Mouse (Mus musculus) olfactory bulb, adult 2 months (tissue): ENCODE data around the gene Prr36. TPM values are rescaled to one million over a fixed set of nuclear protein-coding genes. Genes with fewer than 3 reads are reported as not detected.

Experiments
- H3K27ac ChIP-seq: fragments of 200-500 bp; 2 replicates; pipeline ENCODE4 v1.5.1; 2012; ENCODE audit warnings: low read depth, low read length; ENCODE audit not compliant: insufficient read depth
- H3K4me1 ChIP-seq: fragments of 200-500 bp; 2 replicates; pipeline ENCODE4 v1.6.1; 2012; ENCODE audit warnings: low read length; ENCODE audit not compliant: control insufficient read depth, insufficient read depth
- H3K4me3 ChIP-seq: fragments of 200-500 bp; 2 replicates; pipeline ENCODE4 v1.5.1; 2012; ENCODE audit warnings: mild to moderate bottlenecking, low read depth, low read length, moderate library complexity; ENCODE audit not compliant: insufficient read depth
- CTCF ChIP-seq: fragments of 200-500 bp; IDR thresholded peaks from 2 replicates; pipeline ENCODE4 v1.5.1; 2012; ENCODE audit warnings: low read depth, mild to moderate bottlenecking, low read length, moderate library complexity; ENCODE audit not compliant: insufficient read depth
- POLR2A ChIP-seq: fragments of 200-500 bp; IDR thresholded peaks from 2 replicates; pipeline ENCODE4 v1.6.1; 2012; ENCODE audit warnings: mild to moderate bottlenecking, low read depth, low read length, moderate library complexity; ENCODE audit not compliant: insufficient read depth
- WGBS: fragments of 180-500 bp; shearing (Covaris S2); methylation state at CpG from one replicate; pipeline ENCODE4 v1.1.7; 2018; 5-methylcytosine and 5-hydroxymethylcytosine counted together
- polyA plus RNA-seq: library from polyadenylated mRNA; stranded (reverse); fragments of >200 nt; gene quantifications from 2 replicates; pipeline ENCODE4 v1.2.4, GENCODE M21; 2012; ENCODE audit warnings: low replicate concordance; ENCODE audit not compliant: missing spikeins, insufficient read depth, insufficient read length

The Prr36 gene
- polyA plus RNA-seq, 1 experiment, result not detected

DNA sequence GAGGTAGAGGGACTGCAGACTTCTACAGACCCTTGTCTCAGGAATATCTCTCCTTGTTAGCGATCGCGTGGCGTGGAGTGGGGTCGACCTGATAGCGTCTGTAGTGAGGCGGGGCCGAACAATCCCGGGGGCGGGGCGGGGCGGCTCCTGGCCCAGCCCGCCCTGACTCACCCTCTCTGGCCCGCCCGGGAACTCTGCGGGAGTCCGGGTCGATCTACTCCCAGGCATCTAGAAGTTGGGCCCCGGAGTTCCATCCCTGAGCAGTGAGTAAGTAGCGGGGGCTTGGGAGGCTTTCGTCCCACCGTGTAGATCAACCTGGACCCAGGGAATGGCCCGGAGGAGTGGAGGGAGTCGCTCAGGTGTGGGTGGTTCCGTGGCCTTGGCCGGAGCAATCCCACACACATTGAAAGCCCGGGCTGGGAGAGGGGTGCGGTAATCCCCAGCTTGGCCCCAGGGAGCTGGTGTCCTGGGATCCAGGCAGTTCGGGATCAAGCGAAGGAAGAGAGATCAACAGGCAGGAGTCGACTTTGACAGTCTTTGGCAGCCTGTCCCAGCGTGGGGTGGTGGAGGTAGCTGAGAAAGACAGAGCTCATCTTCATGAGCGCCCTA is 9.6 kb upstream of the Prr36 start, which contains the start of gene Lrrc8e:
Gene Lrrc8e, plus strand, starts transcription at position 89 of the 609 bp plus-strand sequence.
- no peak within 1 kb of the TSS for H3K27ac ChIP-seq
- WGBS, result 9% methylated on average over 33 of the region's 33 CpGs
- peaks cover 12% of the 10 kb centered on the region; the same call in 1 of the 2 replicates for H3K4me1 ChIP-seq
- TF ChIP-seq POLR2A (no peak), CTCF (no peak)
- no peak within 1 kb of the TSS for H3K4me3 ChIP-seq

GRCm38 (mm10) chr8:4226323-4226722 is 9.1 kb upstream of the Prr36 start:
- 51% methylated on average over 4 of the region's 4 CpGs for WGBS

GRCm38 (mm10) chr8:4222059-4222458 is 4.8 kb upstream of the Prr36 start:
- TF ChIP-seq POLR2A (no peak), CTCF (no peak)
- peaks cover 10% of the 10 kb centered on the region; the same call in 1 of the 2 replicates for H3K4me1 ChIP-seq
- no peak overlapping the region for H3K4me3 ChIP-seq
- no peak overlapping the region for H3K27ac ChIP-seq

More at GRCm38 (mm10) chr8:4226323-4226722, 9.1 kb upstream of the Prr36 start:
- Histone ChIP-seq H3K4me3 (no peak overlapping the region), H3K27ac (no peak overlapping the region), H3K4me1 (peaks cover 12% of the 10 kb centered on the region; the same call in 1 of the 2 replicates)
- TF ChIP-seq CTCF (no peak), POLR2A (no peak)

GRCm38 (mm10) chr8:4219617-4220016 is 2.4 kb upstream of the Prr36 start:
- 84% methylated on average over 3 of the region's 3 CpGs for WGBS
- Histone ChIP-seq H3K4me3 (no peak overlapping the region), H3K27ac (no peak overlapping the region), H3K4me1 (peaks cover 15% of the 10 kb centered on the region)
- TF ChIP-seq POLR2A (no peak), CTCF (no peak)

DNA sequence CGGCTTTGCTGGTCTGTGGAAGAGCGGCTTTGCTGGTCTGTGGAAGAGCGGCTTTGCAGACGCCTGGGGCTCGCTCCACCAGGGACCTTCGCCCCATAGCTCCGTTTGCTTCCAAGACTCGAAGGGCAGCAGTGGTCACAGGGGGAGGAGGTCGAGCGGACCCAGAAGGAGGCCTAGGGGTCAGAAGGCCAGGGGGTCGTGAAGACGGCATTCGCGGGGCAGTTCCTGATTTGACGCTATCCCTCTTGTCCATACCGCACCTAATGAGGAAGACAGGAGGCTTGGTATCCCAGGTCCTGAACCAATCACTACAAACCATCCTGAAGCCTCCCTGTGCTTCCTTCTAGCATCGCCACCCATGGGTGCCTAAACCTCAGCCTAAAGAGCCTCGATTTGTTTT is 963 bp downstream of the Prr36 start:
- no peak overlapping the region for H3K27ac ChIP-seq
- peak overlapping the region; percentile 84 for H3K4me3 ChIP-seq
- TF ChIP-seq CTCF, result no peak
- TF ChIP-seq POLR2A, result no peak
- WGBS, result 10% methylated on average over 18 of the region's 18 CpGs
- H3K4me1 ChIP-seq, result peaks cover 35% of the 10 kb centered on the region

GRCm38 (mm10) chr8:4214006-4214980 is 3.0 kb downstream of the Prr36 start:
- WGBS, result 40% methylated on average over 33 of the region's 33 CpGs
- H3K4me1 ChIP-seq, result peaks cover 39% of the 10 kb centered on the region
- 0 out of 2 replicates have a peak overlapping the region, but pooled peaks have one; percentile 29 for H3K4me3 ChIP-seq
- H3K27ac ChIP-seq, result no peak overlapping the region
- TF ChIP-seq POLR2A (no peak), CTCF (no peak)

DNA sequence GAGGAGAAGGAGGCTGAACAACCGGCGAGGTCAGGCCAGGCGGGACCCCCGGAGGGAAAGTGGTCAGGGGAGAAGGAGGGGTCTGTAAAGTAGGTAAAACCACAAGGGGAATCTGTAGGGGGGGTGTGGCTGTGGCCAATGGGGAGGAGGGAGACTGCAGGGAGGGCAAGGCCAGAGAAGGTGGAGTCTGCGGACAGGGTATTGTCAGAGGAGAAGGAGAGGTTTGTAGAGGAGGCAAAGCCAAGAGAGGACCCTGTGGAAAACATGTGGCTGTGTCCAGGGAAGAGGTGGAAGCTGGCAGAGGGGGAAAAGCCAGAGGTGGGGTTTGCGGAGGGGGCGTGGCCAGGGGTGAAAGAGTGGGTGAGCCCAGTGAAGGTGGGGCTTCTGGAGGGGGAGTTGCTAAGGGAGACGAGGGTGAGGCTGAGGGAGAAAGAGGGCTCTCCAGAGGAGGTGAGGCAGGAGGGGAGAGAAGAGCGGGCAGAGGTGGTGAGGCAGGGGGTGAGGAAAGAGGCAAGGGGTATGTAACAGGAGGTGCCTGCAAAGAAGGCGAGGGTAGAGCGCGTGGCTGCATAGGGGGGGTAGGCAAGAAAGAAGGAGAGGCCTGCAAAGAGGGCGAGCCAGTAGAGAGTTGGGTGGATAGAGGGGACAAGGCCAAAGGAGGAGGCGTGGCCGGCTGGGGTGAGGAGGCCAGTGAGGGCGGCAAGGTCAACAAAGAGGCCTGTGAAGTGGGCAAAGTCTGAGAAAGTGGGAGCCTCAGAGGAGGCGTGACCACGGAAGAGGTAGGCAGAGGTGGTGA is 3.9 kb downstream of the Prr36 start:
- peaks cover 39% of the 10 kb centered on the region for H3K4me1 ChIP-seq
- H3K4me3 ChIP-seq, result peak overlapping the region; percentile 29
- no peak for TF ChIP-seq CTCF
- no peak for TF ChIP-seq POLR2A
- WGBS, result 17% methylated on average over 18 of the region's 18 CpGs
- no peak overlapping the region for H3K27ac ChIP-seq

- no peak overlapping the region for H3K27ac ChIP-seq
- TF ChIP-seq CTCF (no peak), POLR2A (no peak)
- under 1% methylated on average over 25 of the region's 25 CpGs for WGBS
- H3K4me1 ChIP-seq, result peaks cover 39% of the 10 kb centered on the region
- H3K4me3 ChIP-seq, result peak overlapping the region; percentile 29
Measured at GRCm38 (mm10) chr8:4212809-4213209, 4.5 kb downstream of the Prr36 start.
